Mouse (Mus musculus): Measurements from ENCODE around the gene Mzf1. TPM values are rescaled to one million over a fixed set of nuclear protein-coding genes. Genes with fewer than 3 reads are reported as not detected.

Mzf1 gene
- total and polyA plus RNA-seq, 3 experiments = 0.77 to 2.4 TPM; not detected in 1

DNA sequence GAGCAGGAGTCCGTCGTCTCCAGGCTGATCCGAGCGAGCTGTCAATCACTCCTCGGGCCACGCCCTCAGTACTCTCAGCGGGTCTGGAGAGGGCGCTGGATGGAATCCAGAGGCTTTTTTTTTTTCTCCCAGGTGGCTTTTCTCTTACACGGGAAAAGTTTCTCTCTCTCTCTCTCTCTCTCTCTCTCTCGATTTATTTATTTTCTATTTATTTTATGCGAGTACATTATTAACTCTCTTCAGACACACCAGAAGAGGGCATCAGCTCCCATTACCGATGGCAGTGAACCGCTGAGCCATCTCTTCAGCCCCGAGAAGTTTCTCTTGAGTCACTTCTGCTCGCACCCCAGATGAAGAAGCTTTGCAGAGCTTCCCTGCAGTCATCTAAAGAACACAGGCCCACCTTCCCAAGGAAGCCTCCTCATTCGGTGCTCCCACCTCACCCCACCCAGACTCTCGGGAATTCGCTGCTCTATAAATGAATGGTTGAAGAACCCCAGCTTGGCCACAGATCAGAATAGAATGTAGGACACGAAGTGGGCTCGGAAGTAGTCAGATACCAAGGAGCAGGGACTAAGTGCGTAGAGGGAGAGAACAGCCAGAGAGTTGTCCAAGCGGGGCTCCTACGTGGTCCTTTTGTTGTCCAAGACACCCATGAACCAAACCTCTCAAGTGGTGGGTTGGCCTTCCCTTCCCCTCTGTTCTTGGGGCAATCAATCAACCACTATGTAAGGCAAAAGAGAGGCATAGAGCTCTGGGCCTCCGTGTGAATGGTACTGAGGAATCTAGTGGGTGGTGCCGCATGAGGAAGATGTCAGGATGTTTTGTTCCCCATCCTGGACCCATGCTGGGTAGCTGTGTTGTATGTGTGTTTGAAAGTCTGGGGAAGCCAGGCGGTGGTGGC is 44.3 kb downstream of the Mzf1 start, which contains the start of gene Zbtb45:
Gene Zbtb45, minus strand, starts transcription at position 30 of the 904 bp plus-strand sequence.
- peak; percentile 64 for DNase-seq (ENCODE audit: low read depth, low spot score)

DNA sequence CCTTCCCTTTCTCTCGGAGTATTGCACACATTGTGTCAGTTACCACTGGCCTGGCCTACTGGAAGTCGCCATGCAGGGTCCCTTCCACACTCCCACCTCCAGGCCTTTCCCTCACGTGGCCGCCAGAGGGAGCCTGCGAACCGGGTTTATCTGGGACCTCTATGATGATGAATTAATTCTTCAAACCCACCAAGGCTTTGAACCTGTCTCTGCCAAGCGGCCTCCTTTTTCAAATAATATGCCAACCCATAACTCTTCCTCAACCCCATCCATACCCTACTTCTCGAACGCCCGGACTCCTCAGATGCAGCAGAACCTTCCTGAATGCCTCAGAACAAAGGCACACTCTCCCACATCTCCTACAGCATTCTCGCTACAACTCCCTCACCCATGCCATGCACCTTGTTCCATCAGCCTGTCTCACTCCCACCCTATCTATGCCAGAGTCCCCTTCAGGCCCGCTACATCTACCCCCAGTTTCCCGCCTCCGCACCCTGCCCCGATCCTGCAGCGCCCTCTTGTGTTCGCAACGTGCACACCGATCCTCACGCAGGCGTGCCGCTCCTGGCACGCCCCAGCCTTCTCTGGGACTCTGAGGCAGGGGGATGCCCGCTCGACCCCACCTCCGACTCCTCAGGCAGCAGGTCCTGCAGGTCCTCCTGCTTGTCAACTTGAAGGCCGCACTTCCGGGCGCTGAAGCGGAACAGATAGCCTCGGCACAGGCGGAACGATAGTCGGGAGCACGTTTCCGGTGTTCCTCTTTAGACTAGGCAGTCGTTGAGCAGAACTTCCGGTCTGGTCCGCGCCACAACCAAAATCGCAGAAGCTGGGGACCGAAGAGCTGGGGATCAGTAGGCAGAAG is 45.2 kb downstream of the Mzf1 start:
- Histone ChIP-seq H3K27me3 (ENCODE audit: control insufficient read depth in 1 of 2, insufficient read depth in 2 of 2, low read length in 2 of 2) (no peaks in the 10 kb centered on the region), H3K27ac (ENCODE audit: control insufficient read depth, low read depth, low read length) (peak overlapping the region; percentile 93), H3K4me1 (ENCODE audit: control insufficient read depth in 1 of 2, insufficient read depth in 2 of 2, low read length in 2 of 2) (peaks cover 0 to 14% of the 10 kb centered on the region in 2 experiments; a peak in 3 of 4 replicates), H3K9me3 (replicated peaks; ENCODE audit: insufficient read depth, low read length) (no peaks in the 10 kb centered on the region), H3K79me2 (ENCODE audit: control insufficient read depth, insufficient read depth, low read length, poor library complexity) (peaks cover 20% of the 10 kb centered on the region), H3K36me3 (ENCODE audit: control insufficient read depth in 1 of 2, insufficient read depth in 2 of 2, low read length in 2 of 2) (no peaks in the 10 kb centered on the region; a peak in 1 of 4 replicates), H3K4me3 (ENCODE audit: control insufficient read depth in 1 of 2, insufficient read depth in 1 of 2, low read depth in 2 of 2, low read length in 2 of 2) (peak overlapping the region; percentile 65 to 88), H3K9ac (ENCODE audit: control insufficient read depth, low read depth, low read length, poor library complexity, severe bottlenecking) (peak overlapping the region; percentile 92)
- DNase-seq (ENCODE audit: low read depth, low spot score) = peak; percentile 99
- peak; percentile 24; the same call in 1 of the 2 replicates for TF ChIP-seq ZC3H11A (IDR thresholded peaks at IDR 0.05; ENCODE audit: low read depth, low read length)
- TF ChIP-seq MAX (IDR thresholded peaks at IDR 0.05; ENCODE audit: low read length) = peak; percentile 70
- no peak for TF ChIP-seq ZMIZ1 (IDR thresholded peaks at IDR 0.05; ENCODE audit: low read depth, low read length)
- TF ChIP-seq SIN3A (IDR thresholded peaks at IDR 0.05; ENCODE audit: low read length) = peak; percentile 84
- TF ChIP-seq BHLHE40 (IDR thresholded peaks at IDR 0.05; ENCODE audit: borderline replicate concordance, low read depth, low read length) = no peak
- no peak for TF ChIP-seq GATA1 (IDR thresholded peaks at IDR 0.05; ENCODE audit: low read depth, low read length)
- peak; percentile 88 for TF ChIP-seq ELF1 (IDR thresholded peaks at IDR 0.05; ENCODE audit: low read depth, low read length)
- TF ChIP-seq CHD1 (IDR thresholded peaks at IDR 0.05; ENCODE audit: low read depth, low read length) = 0 out of 2 replicates have a peak, but pooled peaks have one; percentile 70
- peak; percentile 55 for TF ChIP-seq RAD21 (IDR thresholded peaks at IDR 0.05; ENCODE audit: low read depth, low read length)
- no peak for TF ChIP-seq ZKSCAN1 (IDR thresholded peaks at IDR 0.05; ENCODE audit: low read depth, low read length)
- peak; percentile 42; the same call in 1 of the 2 replicates for TF ChIP-seq NRF1 (IDR thresholded peaks at IDR 0.05; ENCODE audit: insufficient read depth, low read depth, low read length, poor library complexity, severe bottlenecking)
- TF ChIP-seq GABPA (IDR thresholded peaks at IDR 0.05; ENCODE audit: low read depth, low read length) = no peak
- TF ChIP-seq EP300 (IDR thresholded peaks at IDR 0.05; ENCODE audit: low read depth in 1 of 2, low read length in 2 of 2) = peak in 1 of 2 experiments; percentile 13; a peak in 2 of 4 replicates
- TF ChIP-seq SMC3 (IDR thresholded peaks at IDR 0.05; ENCODE audit: low read depth, low read length) = peak; percentile 74
- TF ChIP-seq MAZ (IDR thresholded peaks at IDR 0.05; ENCODE audit: low read depth, low read length) = peak; percentile 81
- peak; percentile 65 for TF ChIP-seq TCF12 (IDR thresholded peaks at IDR 0.05; ENCODE audit: low read depth, low read length)
- TF ChIP-seq MYC (IDR thresholded peaks at IDR 0.05; ENCODE audit: low read depth, low read length) = peak; percentile 80
- TF ChIP-seq ZNF384 (IDR thresholded peaks at IDR 0.05; ENCODE audit: low read depth, low read length) = no peak
- no peak for TF ChIP-seq RCOR1 (IDR thresholded peaks at IDR 0.05; ENCODE audit: low read depth, low read length)
- TF ChIP-seq CHD2 (IDR thresholded peaks at IDR 0.05; ENCODE audit: low read length) = no peak
- TF ChIP-seq MYB (IDR thresholded peaks at IDR 0.05; ENCODE audit: low read depth, low read length) = no peak
- TF ChIP-seq USF1 (IDR thresholded peaks at IDR 0.05; ENCODE audit: low read depth, low read length) = peak; percentile 61

More for the DNA sequence above, 44.3 kb downstream of the Mzf1 start, which contains the start of gene Zbtb45:
- Histone ChIP-seq H3K9me3 (replicated peaks; ENCODE audit: insufficient read depth, low read length) (no peaks in the 10 kb centered on the region), H3K36me3 (ENCODE audit: control insufficient read depth in 1 of 2, insufficient read depth in 2 of 2, low read length in 2 of 2) (no peaks in the 10 kb centered on the region; a peak in 1 of 4 replicates), H3K4me3 (ENCODE audit: control insufficient read depth in 1 of 2, insufficient read depth in 1 of 2, low read depth in 2 of 2, low read length in 2 of 2) (peak within 1 kb of the TSS; percentile 65 to 88), H3K4me1 (ENCODE audit: control insufficient read depth in 1 of 2, insufficient read depth in 2 of 2, low read length in 2 of 2) (peaks cover 0 to 15% of the 10 kb centered on the region in 2 experiments; a peak in 3 of 4 replicates), H3K9ac (ENCODE audit: control insufficient read depth, low read depth, low read length, poor library complexity, severe bottlenecking) (peak within 1 kb of the TSS; percentile 92), H3K79me2 (ENCODE audit: control insufficient read depth, insufficient read depth, low read length, poor library complexity) (peaks cover 20% of the 10 kb centered on the region), H3K27ac (ENCODE audit: control insufficient read depth, low read depth, low read length) (peak within 1 kb of the TSS; percentile 93), H3K27me3 (ENCODE audit: control insufficient read depth in 1 of 2, insufficient read depth in 2 of 2, low read length in 2 of 2) (no peaks in the 10 kb centered on the region)
- TF ChIP-seq TBP (IDR thresholded peaks at IDR 0.05; ENCODE audit: low read depth, low read length) (peak; percentile 50; the same call in 1 of the 2 replicates), HCFC1 (IDR thresholded peaks at IDR 0.05; ENCODE audit: low read depth, low read length) (no peak), ZNF384 (IDR thresholded peaks at IDR 0.05; ENCODE audit: low read depth, low read length) (peak; percentile 94), SIN3A (IDR thresholded peaks at IDR 0.05; ENCODE audit: low read length) (peak; percentile 12), MXI1 (IDR thresholded peaks at IDR 0.05; ENCODE audit: low read depth, low read length) (peak; percentile 24; the same call in 1 of the 2 replicates), CTCF (IDR thresholded peaks at IDR 0.05 in 2 of 3, conservative IDR thresholded peaks at IDR 0.05 in 1 of 3; ENCODE audit: control insufficient read depth in 1 of 3, insufficient read depth in 1 of 3, low read depth in 2 of 3, low read length in 3 of 3, poor library complexity in 1 of 3, severe bottlenecking in 1 of 3) (peak in 2 of 3 experiments; percentile 8 to 23; a peak in 1 of 6 replicates), ZKSCAN1 (IDR thresholded peaks at IDR 0.05; ENCODE audit: low read depth, low read length) (no peak), JUND (IDR thresholded peaks at IDR 0.05; ENCODE audit: low read depth, low read length) (peak; percentile 66; the same call in 1 of the 2 replicates), MAZ (IDR thresholded peaks at IDR 0.05; ENCODE audit: low read depth, low read length) (no peak), POLR2A (IDR thresholded peaks at IDR 0.05; ENCODE audit: control insufficient read depth in 1 of 2, insufficient read depth in 1 of 2, low read depth in 1 of 2, low read length in 2 of 2, poor library complexity in 1 of 2) (no peak; a peak in 1 of 4 replicates), GABPA (IDR thresholded peaks at IDR 0.05; ENCODE audit: low read depth, low read length) (no peak)
